Mouse (Mus musculus) T-helper 1 cell (primary cell): ENCODE measurements around the gene Abtb1.

Experiments used
- in situ Hi-C: fragments of 300-600 bp; cut with MboI, MseI; formaldehyde crosslinking; loops from one replicate; pipeline ENCODE4 v1.15.1; 2025; ENCODE audit warnings: high pct_unique_total_duplicates

The Abtb1 gene

DNA sequence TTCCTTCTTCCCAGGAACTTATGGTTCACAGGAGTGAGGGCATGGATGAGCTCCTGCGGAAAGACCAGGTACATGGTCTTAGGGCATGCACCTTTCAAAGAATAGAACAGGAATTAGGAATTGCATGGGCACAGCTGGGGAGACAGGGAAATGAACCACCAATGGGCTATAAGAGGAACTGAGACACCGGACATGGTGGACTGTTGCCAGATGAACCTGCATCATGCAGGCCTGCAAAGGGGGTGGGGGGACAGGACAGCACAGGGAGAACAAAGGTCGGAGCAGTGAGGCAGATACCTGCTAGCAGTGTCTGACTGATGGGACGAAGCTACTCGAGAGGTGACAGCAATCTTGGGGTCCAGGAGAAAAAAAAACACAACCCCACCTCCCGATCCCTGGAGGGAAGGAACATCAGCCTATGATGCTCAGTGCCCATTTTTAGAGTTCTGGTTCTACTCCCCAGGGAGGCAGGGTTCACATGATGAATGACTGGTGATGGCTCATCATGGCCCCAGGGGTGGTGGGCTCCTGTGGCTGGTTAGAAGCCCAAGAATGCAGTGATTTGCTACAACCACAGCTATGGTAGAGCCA lies 11.6 kb downstream of the Abtb1 start:
- in situ Hi-C loops, result no loop called here

DNA sequence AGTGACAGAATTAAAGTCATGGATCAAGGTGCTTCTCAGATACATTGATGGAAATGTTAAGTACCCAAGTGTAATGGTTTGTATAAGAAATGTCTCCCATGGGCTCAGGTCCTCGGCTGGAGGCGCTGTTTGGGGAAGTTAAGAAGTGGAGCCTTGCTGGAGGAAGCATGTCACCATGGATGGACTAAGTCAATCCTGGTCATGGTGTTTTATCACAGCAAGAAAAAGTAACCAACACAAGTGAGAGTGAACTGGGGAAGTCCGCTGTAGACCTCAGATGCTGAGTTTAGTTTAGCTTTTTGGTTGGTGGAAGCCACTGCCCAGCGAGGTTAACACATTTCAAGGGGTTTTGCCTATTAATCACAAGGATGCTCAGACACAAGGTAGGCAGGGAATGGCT lies 12.2 kb downstream of the Abtb1 start:
- in situ Hi-C loops, result no loop called here

DNA sequence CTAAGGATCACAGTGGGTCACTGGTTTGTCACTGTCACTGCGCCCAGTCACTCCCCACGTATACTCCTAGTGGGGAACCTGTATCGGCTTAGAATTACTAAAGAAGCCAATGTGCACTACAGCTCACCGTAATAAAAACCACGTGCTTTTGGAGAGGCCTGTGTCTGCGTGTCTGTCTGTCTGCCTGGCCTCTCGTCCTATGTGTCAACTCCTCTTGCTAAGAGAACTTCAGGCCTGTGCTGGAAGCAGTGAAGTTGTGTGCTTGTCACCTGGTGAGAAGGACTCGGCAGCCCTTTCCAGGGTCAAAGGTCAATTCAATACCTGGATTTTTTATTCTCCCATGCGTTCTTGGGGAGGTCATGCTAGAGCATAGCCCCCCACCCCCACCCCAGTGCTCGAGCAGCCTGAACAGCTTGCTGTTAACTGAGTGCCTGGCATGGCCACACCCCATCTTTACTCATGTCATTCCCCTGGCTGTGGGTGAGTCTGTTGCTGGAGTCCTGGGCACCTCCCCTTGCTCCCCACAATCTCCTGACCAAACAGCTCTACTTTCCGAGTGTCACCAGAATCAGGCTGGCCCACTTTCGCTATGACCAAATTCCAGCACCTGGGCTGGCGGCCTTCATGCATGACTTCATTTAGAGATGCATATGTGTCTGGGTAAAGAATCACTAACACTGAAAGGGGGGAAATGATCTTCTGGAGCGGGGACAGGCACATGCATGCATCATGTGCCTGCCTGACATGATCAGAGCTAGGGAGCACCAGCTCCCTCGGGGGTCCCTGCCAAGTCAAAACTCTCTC lies 13.4 kb downstream of the Abtb1 start:
- in situ Hi-C loops, result no loop called here

DNA sequence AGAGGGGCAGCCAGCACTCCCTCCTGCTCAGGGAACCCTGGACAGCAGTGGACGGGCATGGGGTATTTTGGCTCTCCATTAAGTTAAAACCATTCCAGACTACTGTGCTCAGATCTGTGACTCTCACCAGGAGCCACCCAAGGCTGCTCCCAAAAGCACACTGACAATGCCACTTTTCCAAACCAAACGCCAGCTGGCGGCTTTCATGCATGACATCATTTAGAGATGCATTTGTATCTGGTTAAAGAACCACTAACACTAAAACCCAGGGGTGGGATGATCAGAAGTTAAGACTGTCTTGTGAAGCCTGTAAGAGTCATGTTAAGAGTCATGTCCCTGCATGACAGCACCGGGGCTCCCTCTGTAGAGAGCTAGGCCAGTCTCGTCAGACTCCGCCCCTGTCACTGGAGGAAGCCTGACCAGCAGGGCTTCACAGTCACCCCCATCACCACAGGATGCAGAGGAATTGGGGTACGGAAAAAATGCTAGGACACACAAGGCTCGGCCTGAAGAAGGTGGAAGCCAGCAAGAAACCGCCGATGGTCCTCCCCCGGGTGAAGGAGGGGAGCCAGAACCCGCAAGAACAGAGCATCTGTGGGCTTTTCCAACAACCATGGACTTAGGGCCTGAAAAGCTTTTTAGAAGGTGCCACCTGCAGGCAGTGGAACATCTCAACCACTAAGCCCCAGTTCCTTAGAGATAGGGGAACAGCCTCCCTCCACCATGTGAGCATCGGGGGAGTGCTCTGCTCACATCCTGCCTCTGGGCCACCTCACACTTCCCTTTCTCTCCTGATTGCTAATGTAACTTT lies 14.2 kb downstream of the Abtb1 start:
- in situ Hi-C loops, result no loop called here

DNA sequence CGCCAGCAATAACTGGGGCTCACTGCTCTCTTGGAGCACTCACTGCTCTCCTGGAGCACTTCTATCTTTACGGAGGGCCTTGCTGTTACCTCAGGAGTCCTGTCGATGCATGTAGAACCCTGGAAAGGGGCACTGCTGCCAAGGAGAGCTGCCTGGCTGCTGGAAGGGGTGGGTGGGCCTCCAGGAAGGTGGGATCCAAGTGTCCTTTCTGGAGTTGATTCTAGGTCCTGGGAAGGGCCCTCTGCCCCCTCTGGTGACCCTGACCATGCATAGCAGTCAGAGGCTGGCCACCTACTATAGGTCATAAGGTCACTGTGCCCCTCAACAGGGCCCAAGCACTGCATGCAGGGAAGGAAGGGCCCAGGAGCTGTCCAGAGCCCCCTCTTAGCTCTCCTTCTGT lies 14.8 kb downstream of the Abtb1 start:
- in situ Hi-C loops, result no loop called here

DNA sequence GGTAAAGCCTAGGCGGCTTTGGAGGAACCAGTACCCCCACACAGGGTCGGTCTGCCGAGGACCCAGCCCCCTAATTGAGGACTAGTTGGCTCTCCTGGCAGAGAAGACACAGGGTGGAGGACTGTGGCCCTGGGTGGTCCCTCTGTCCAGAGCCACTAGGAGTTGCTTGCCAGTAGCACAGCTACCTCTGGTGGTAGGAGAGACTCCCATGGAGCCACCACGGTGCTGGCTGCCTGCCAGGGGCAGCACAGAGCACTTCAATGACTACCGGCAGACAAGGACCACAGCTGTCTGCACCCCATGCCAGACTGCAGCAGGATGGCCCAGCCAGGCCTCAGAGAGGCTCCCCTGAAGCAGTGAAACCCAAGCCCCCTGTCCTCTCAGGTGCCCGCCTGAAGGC lies 15.2 kb downstream of the Abtb1 start:
- in situ Hi-C loops, result no loop called here

DNA sequence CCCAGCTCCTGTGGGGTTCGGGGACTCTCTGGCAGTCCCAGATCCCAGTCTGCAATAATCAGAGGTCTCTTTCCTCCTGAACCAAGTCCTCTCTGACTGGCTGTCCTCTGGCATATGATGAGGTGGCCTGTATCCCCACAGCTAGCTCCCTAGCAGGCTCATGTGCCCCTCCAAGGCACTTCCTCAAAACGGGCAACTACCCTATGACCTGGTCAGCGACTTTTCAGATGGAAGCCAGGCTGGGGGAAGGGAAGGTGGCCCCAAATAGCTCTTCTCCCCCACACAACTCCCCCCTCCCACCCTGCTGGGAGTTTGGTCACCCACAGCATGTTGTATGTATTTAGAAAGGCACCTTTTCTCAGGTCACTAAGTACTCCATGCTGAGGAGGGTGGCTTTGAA lies 15.7 kb downstream of the Abtb1 start:
- in situ Hi-C loops, result no loop called here

DNA sequence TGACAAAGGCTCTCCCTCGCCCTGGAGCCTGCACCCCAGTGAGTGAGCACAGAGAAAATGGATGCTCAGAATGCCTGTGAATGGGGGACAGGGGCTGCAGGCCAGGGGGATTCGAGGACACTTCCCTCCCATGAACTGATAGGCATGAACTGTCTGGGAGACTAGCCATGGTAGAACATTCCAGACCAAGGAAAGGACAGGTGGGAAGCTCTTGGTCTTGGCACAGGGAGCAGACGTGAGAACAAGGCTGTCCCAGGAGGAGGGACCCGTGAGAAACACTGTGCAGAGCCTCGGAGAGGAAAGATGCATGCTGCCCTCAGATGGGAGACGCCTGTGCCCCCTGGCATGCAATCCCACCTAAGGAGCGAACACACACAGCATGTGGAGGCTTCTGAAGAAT lies 17.6 kb downstream of the Abtb1 start:
- in situ Hi-C loops, result no loop called here

DNA sequence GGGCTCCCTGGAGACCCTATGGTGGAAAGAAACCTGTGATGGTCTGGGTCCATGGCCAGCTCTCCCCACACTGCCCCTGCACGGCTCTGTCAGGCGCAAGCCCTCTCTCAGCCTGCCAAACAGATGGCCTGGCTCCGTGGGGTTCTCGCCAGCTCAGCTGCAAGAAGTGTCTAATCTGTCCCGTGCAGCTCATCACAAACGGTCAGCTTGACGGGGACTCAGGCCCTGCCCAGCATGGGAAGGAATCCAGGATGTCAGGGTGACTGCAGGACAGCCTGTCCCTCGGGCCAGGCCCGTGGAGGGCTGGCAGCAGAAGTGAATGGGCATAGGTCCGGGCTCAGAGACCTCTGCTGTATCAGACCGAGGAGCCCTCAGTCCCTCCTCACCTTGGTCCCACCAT lies 19.9 kb downstream of the Abtb1 start:
- in situ Hi-C loops, result no loop called here

DNA sequence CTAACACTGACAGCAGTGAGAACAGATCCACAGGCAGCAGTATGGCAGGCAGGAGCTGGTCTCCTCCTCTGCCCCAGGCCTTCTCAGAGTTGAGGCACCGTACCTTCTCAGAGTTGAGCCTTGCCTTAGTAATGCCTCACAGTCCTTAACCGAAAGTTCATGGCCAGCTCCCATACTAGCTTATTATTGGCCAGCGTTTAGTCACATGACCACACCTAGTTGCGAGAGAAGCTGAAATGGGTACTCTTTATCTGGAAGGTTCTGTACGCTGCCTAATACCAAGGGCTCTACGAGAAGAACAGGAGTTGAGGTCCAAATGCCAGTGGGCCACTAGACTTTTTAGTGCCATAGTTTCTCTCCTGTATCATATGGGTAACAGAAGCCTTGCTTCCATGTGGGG lies 20.5 kb downstream of the Abtb1 start:
- in situ Hi-C loops, result no loop called here

DNA sequence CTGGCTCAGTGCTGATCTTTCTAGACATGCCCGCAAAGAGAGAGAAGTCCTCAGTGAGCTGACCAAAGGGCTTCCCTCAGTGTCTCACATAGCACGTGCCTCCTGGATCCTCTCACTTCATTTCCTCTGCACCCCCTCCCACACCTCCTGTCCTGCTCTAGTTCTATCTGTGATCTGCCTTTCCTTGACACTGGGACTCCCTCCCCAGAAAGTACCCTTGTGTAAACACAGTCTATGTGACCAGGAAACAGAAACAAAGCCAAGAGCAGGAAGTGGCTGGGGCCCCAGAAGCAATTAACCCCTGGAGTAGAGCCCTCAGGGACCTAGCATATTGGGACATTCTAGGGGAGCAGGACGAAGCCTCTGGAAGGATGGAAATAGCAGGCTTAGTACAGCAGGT lies 20.9 kb downstream of the Abtb1 start:
- in situ Hi-C loops, result no loop called here

DNA sequence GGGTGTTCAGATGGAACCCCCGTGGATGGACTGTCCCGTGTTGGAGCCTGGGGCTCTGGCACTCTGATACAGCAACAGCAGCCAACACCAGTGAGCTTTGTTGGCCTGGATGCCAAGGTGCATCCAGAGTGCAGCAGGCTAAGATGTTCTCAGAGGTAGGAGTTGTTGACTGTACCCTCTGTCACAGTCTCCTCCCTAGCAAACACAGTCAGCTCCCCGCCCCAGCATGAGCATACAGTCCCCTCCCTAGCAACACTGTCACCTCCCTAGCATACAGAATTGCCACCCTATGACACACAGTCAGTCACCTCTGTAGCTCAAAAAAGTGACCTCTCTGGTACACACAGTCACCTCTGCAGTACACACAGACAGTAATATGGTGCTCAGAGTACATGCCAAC lies 24.9 kb downstream of the Abtb1 start:
- in situ Hi-C loops, result no loop called here

DNA sequence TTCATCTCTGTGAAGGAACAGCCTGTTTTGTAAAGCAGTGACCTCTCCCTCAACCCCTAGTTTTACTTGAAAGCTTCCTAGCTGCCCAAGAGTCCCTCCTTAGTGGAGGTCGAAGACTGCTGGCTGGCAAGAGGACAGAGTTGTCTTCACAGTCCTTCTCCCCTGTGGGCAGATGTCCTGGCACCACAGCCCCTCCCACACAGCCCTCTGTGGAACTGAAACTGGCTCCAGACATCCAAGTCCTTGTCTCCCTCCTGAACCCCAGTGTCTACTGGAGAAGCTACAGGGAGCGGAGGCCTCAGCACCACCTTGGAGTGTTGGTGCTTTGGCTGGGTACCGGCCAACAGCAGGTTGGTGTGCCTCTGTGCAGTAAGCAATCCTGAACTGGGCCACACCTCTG lies 26.3 kb downstream of the Abtb1 start:
- in situ Hi-C loops, result no loop called here

DNA sequence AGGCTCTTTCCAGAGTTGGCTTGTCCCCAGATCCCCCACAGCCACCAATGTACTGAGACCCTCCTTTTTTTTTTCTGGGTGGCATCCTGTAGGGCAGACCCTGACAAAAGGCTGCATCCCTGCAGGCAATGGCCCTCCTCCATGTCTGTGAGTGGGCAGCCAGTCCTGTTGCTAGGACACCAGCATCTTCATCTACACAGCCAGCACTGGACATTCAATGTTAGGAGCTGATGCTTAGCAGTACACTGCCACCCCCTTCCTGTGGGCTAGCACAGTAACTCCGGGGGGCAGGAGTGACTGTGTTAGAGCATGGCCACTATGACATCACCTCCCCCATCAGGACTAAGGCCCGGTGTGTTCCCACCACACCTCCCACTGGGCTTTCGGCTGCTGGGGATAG lies 26.7 kb downstream of the Abtb1 start:
- in situ Hi-C loops, result no loop called here

DNA sequence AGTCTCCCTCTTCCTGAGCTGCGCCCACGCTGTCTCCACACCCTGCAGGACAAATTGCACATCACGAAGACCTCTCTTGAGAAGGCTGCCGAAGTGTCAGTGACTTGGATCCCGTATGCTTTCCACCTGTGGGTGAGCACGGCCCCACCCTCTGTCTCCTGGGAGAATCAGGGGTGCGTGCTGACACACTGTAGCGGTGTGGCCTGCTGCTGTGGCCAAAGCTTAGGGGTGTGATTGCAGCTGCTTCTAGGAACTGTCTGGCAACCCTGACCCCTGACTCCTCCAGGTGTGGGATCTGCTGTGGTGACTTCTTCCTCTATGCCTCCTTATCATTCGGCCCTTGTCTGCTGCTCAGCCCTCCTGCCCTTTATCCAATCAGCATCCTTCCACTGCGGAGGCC lies 28.0 kb downstream of the Abtb1 start:
- in situ Hi-C loops, result no loop called here

DNA sequence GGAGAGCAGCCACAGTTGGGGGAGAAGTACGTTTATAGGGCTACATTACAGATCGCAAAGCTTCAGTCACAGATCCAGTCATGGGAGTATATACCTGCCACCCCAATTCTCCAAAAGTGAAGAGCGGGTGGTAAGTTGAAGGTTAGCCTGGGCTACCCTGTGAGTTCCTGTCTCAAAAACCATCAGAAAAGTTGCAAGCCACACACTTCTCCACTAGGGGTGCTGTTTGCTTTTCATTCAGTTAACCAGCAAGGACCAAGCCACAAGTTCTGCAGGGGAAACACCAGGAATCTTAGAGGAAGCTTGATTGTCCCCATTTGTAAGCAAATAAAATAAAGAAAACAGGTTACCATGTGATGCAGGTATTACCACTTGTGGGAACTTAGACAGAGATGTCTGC lies 28.9 kb downstream of the Abtb1 start:
- in situ Hi-C loops, result no loop called here

DNA sequence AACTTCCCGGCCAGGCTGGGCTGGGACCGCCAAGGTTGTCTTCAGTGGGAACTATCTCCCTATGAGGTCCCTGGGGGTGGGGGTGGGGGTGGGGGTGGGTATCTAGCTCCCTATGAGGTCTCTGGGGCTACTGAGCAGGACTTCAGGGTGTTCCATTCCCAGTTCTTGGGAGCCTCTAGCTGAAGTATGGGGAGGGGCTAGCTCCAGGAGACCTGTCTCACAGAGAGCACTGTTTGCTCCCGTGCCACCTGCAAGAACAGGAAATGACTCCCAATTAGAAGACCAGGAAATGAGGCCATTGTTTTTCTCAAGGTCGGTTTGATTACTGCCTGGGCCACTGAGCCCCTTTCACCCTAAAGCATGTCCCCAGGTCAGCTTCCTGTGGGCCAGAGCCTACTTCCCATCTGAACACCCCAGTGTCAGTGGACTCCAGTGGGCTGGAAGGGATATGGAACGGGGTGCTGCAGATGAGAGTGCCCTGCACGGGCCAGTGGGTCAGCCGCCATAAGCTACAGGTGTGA lies 29.8 kb downstream of the Abtb1 start:
- in situ Hi-C loops, result no loop called here

DNA sequence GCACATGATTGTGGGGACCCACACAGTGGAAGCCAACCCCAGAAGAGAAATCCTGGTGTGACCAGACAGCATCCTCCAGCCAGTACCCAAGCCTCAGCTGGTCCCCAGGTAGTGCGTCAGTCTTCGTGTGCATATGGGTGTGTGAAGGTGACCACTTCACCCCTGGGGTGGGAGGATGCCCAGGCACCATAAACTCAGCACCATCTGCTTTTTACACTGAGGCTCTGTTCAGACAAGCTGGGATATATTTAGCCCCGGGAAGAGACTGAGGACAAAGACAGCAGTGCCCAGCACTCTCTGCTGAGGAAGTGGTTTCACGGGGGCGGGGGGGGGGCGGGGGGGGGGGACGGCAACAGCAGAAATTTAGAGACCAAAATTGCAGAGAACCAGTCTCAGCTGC lies 30.4 kb downstream of the Abtb1 start:
- in situ Hi-C loops, result no loop called here

DNA sequence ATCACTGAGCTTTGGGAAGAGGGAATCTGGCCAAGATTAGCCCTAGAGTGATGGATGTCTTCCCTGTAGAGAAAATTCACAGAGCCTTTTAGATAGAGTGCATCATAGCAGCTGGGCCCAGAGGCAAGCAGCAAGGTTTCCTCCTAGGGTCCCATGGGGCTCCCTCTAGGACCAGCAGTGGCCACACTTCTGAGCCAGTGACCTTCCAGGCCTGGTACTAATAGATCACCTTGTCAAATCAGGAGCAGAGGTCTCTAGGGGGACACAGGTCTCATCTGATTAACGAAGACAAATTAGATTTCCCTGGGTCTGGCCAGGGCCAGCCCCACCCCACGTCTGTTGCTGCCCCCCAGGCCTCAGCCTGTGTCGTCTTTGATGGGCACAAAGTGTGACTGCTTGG lies 31.5 kb downstream of the Abtb1 start:
- in situ Hi-C loops, result no loop called here

DNA sequence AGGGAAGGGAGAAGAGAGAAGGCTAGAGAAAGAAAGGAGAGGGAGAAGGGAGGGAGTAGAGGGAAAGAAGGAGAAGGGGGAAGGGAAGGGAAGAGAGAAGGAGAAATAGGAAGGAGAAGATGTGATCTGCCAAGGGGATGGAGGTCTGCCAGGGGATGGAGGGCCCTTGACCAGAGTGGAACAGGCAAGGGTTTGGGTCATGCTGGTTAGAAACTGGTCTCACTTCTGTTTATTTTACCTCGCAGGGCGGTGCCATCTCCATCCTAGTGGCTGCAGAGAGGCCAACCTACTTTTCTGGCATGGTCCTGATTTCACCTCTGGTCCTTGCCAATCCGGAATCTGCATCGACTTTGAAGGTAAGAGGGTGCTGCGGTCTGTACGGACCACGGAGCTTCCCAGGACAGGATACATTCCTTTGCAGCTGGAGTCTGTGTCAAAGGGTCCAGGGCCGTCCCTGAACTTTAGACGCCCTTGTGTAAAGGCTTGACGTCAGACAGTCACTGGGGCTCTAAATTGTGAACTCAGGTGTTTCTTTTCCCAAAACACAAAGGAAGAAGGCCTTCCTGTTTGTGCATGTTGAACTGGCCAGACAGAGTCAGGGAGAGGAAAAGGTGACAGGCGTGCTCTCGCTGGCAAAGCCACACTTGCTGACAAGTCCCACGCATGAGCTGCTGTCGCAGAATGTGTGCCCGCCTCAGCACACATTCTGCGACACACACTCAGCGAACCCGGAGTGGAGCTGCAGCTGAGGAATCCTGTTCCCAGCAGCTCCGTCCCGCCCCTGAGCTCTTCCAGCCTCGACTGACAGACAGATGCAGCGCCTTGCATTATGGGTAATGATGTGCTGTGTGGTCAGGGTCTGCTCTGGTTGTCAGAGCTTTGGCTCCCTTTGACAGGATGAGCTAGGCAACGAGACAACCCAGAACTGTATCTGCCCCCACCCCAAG lies 32.4 kb downstream of the Abtb1 start:
- in situ Hi-C loops, result no loop called here

DNA sequence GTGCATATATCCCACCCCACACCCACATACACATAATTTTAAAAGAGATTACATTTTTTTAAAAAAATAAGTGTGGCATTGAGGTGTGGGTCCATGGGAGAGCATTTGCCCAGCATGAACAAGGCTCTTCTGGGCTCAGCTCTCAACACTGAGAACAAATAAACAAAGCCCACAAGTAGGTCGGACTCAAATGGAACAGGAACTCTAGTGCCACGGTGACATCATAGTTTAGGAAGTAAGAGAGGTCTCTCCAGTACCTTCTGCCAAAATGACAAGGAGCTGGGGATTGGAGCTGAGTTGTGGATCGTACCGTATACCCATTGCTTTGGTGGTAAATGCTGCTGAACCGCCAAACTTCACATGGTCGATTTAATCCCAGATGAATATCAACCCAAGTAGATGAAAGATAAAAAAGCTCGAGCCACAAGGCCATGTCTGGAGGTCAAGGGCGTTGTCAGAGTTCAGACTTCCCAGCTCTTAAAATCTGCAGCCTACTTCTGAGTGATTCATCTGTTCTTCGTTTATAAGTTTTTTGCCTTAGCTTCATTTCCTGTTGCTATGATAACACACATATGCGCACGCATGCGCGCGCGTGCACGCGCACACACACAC lies 36.7 kb downstream of the Abtb1 start:
- in situ Hi-C loops, result loop anchor here (5.0 kb wide), 1 partner anchor 428 kb away; no protein-coding TSS in a partner anchor
